Mouse (Mus musculus) limb, embryonic 11.5 days (tissue): Measurements from ENCODE around the gene Stk39. TPM values are rescaled to one million over a fixed set of nuclear protein-coding genes. Genes with fewer than 3 reads are reported as not detected.

Experiments
- ATAC-seq: fragments of 200-750 bp; cut with Nextera tagmentation; 2 replicates; pipeline ENCODE4 v1.8.0; 2017; ENCODE audit warnings: low read depth; ENCODE audit not compliant: insufficient number of reproducible peaks, low FRiP score, low TSS enrichment
- DNase-seq: peaks from one replicate; pipeline ENCODE4 v3.0.0-alpha.2; 2015; ENCODE audit warnings: low spot score
- H3K27ac ChIP-seq: fragments of 300-500 bp; sonication (generic); replicated peaks from 2 replicates; pipeline ENCODE4 v1.5.1; 2014; ENCODE audit warnings: low read depth, mild to moderate bottlenecking, low read length
- H3K27me3 ChIP-seq: fragments of 300-500 bp; sonication (generic); 2 replicates; pipeline ENCODE4 v1.6.1; 2014; ENCODE audit warnings: mild to moderate bottlenecking, low read length, mixed read lengths; ENCODE audit not compliant: control insufficient read depth, insufficient read depth
- H3K36me3 ChIP-seq: fragments of 300-500 bp; sonication (generic); 2 replicates; pipeline ENCODE4 v1.6.1; 2014; ENCODE audit warnings: mild to moderate bottlenecking, low read length, moderate library complexity, mixed read lengths; ENCODE audit not compliant: control insufficient read depth, insufficient read depth
- H3K4me1 ChIP-seq: fragments of 300-500 bp; sonication (generic); 2 replicates; pipeline ENCODE4 v1.6.1; 2014; ENCODE audit warnings: low read length, mixed read lengths; ENCODE audit not compliant: control insufficient read depth, insufficient read depth
- H3K4me2 ChIP-seq: fragments of 300-500 bp; sonication (generic); 2 replicates; pipeline ENCODE4 v1.6.1; 2014; ENCODE audit warnings: low read depth, mild to moderate bottlenecking, moderate library complexity; ENCODE audit not compliant: severe bottlenecking
- H3K4me3 ChIP-seq: fragments of 300-500 bp; sonication (generic); 2 replicates; pipeline ENCODE4 v1.5.1; 2014; ENCODE audit warnings: low read depth, low read length
- H3K9ac ChIP-seq: fragments of 300-500 bp; sonication (generic); 2 replicates; pipeline ENCODE4 v1.6.1; 2014; ENCODE audit warnings: mild to moderate bottlenecking, low read length
- H3K9me3 ChIP-seq: fragments of 300-500 bp; sonication (generic); 2 replicates; pipeline ENCODE4 v1.6.1; 2016; ENCODE audit warnings: low read length; ENCODE audit not compliant: control insufficient read depth
- WGBS: fragments of 180-500 bp; shearing (Covaris S2); extraction: QIAGEN DNeasy Blood & Tissue Kit; methylation state at CpG from one replicate; pipeline ENCODE4 v1.1.7; 2014; 5-methylcytosine and 5-hydroxymethylcytosine counted together
- polyA plus RNA-seq: library from polyadenylated mRNA; unstranded; fragments of >200 nt; fragmentation: Nextera tagmentation; extraction: Ambion mirVana; gene quantifications from 2 replicates; pipeline ENCODE4 v1.2.1, GENCODE M21; 2014

Stk39 gene
- polyA plus RNA-seq, 1 experiment from 2014 or later: 22.3 TPM

DNA sequence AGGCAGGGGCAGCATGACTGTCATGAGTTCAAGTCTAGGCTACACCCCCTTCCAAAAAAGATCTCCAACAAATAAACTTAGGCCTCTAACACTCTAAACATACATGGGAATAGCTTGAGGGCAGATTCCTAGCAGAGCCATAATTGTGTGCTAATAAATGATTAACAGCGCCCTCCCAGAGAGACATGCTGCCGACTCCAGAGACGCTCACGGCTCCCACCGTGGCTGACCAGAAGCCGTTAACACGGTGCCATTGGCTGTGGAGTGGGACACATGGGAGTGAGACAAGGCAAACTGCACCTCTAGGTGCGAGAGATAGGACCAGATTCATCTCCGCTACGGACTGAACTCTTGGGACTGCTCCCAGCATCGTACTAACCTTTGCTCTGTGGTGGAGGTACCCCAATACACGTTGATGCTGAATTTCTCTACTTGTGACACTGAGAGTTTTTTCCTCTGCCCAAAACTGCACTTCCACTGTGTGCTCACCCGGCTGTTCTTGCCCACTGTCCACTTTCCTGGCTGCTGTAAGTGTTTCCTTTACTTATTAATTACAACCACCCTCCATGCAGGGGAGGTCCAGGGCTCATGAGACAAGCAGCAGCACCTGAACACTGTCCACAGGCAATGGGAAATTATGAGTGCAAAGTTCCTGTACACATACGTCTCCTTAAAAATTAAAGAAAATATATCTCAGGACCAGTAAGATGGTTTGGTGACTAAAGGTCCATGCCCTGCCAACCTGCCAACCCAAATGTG is 84.1 kb downstream of the Stk39 start:
- Histone ChIP-seq H3K4me3 (no peak overlapping the region), H3K9ac (no peak overlapping the region), H3K27me3 (no peaks in the 10 kb centered on the region), H3K9me3 (no peaks in the 10 kb centered on the region), H3K36me3 (no peaks in the 10 kb centered on the region), H3K27ac (no peak overlapping the region), H3K4me1 (no peaks in the 10 kb centered on the region), H3K4me2 (no peak overlapping the region)
- DNase-seq (no peak), ATAC-seq (no peak)
- WGBS: 69% methylated on average over 14 of the region's 14 CpGs

DNA sequence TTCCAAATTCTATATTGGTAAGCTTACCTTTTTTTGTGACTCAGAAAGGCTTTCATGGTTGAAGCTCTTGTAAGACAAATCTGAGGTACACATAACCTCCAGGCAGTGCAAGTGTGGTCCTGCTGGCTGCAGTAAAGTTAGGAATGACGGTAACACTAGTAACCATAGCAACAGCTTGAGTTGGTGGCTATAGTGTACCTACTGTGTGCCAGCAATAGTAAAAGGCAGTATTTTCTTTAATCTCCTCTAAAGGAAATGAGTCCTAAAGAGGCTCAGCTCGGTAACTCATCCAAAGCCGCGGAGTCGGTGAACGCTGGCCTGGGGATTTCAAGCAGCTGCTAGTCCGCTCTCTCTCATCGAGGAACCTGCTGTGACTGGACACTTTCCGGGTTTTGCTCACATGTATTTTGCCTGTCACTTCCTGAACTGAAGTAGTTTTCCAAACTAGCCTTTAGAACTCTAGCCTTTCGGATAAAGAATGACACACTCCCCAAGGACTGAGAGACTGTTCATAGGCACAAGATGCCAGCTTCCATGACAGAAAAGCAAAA is 85.7 kb downstream of the Stk39 start:
- WGBS: 77% methylated on average over 10 of the region's 10 CpGs
- ATAC-seq: no peak
- no peak for DNase-seq

DNA sequence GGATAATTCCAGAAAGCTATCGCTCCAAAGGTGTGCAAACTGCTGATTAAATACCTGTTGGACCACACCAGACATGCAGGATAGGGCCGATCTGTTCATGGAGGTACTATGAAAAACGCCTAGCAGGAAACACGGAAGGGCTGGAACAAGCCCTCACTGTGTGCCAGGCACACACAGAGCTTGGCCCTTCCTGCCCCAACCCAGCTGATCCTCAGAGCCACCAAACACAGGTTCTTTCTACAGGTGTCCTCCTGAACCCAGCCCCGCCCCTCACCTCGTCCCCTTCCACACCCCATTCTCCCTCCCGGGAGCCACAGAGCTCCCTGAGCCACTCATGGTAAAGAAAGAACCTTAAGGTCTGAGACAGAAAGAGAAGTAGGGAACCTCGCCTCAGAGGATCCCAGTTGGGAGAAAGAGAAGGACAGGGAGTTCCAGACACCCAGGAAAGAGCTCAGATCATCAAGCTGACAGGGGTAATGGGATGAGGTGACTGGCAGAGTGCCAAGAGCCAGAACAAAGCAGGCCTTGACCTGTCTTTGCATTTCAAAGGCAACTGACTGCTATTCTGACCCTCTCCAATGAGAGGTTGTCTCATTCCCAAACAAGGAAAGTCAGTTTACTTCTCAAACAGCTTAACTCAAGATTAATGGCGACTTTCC is 86.3 kb downstream of the Stk39 start:
- ATAC-seq: no peak
- Histone ChIP-seq H3K4me1 (peaks cover 7% of the 10 kb centered on the region; the same call in 1 of the 2 replicates), H3K4me2 (no peak overlapping the region), H3K9me3 (no peaks in the 10 kb centered on the region), H3K4me3 (no peak overlapping the region), H3K27me3 (no peaks in the 10 kb centered on the region), H3K9ac (no peak overlapping the region), H3K27ac (no peak overlapping the region), H3K36me3 (no peaks in the 10 kb centered on the region)
- 78% methylated on average over 9 of the region's 9 CpGs for WGBS
- DNase-seq: no peak

More for the DNA sequence above, 85.7 kb downstream of the Stk39 start:
- Histone ChIP-seq H3K4me3 (no peak overlapping the region), H3K27ac (no peak overlapping the region), H3K36me3 (no peaks in the 10 kb centered on the region), H3K9ac (no peak overlapping the region), H3K27me3 (no peaks in the 10 kb centered on the region), H3K4me2 (no peak overlapping the region), H3K4me1 (peaks cover 7% of the 10 kb centered on the region; the same call in 1 of the 2 replicates), H3K9me3 (no peaks in the 10 kb centered on the region)

DNA sequence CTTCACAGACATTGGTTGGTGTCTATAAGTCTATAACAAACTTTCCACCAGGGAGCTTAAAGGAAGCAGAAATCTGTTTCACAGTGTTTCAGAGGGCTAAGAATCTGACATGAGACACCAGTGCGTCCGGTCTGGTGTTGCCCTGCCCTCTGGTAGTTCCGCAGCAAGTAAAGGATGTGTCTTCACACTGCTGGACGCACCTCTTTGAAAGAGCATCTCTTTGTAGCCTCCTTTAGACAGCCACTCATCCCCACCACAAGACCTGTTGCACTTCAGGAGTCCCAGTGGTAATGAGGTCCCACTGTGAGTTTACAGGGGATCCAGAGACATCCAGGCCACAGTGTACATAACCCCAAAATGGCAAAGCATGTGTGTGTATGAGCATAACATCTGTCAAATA is 88.1 kb downstream of the Stk39 start:
- ATAC-seq: no peak
- Histone ChIP-seq H3K36me3 (no peaks in the 10 kb centered on the region), H3K9me3 (no peaks in the 10 kb centered on the region), H3K27me3 (no peaks in the 10 kb centered on the region), H3K9ac (no peak overlapping the region), H3K4me2 (no peak overlapping the region), H3K4me1 (peaks cover 7% of the 10 kb centered on the region; the same call in 1 of the 2 replicates), H3K4me3 (no peak overlapping the region), H3K27ac (no peak overlapping the region)
- WGBS: 86% methylated on average over 4 of the region's 4 CpGs
- DNase-seq: no peak

DNA sequence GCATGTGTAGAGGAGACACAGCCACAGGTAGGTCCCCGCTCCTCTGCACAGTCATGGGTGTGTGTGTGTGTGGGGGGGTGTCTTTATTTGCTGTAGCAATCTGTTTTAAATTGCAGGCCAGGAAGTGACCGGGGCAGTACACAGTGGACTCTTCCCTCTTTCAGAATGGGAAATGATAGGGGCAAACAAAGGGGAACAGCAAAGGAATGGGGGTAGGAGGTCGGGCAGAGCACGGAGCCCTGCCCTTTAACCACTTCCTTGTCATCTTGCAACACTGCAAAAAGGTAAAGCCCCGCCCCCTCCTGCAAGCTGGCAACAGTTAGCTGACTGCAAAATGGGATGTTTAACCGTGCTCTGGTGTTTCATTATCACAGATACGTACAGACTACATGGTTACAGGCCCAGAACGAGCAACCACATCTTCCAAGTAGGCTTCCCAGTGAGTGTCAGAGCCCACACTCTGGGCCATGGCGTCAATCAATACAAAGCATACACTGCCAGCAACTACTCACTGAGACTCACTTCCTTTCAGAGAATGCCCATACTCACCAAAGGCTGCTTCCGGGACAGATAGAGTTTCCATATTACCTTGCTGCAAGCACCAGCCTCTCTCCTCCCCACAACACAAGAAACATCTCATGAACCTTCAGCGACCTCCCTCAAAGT is 89.5 kb downstream of the Stk39 start:
- Histone ChIP-seq H3K4me1 (peaks cover 7% of the 10 kb centered on the region; the same call in 1 of the 2 replicates), H3K4me3 (no peak overlapping the region), H3K27ac (no peak overlapping the region), H3K9me3 (no peaks in the 10 kb centered on the region), H3K27me3 (no peaks in the 10 kb centered on the region), H3K4me2 (no peak overlapping the region), H3K9ac (no peak overlapping the region), H3K36me3 (no peaks in the 10 kb centered on the region)
- 50% methylated on average over 11 of the region's 11 CpGs for WGBS
- no peak for ATAC-seq
- no peak for DNase-seq

DNA sequence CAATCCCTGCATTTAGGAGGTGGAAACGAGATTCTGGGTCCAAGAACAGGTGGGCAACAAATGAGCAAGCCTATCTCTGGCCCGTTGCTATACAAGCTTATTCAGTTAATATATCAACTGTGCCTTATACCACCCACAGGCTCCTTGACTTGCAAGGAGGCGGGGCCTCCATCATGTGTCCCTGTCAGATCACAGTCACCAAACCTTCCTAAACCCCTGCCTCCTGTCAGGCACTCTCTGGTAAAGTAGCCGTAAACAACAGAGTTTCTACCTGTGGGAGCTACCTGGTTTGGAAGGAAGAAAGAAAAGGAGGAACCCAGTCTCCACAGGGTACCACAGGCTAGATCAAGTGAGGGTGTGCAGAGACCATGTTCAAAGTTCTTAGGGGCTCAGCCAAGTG is 90.2 kb downstream of the Stk39 start:
- WGBS: 75% methylated on average over 4 of the region's 4 CpGs
- Histone ChIP-seq H3K27ac (no peak overlapping the region), H3K4me3 (no peak overlapping the region), H3K9ac (no peak overlapping the region), H3K9me3 (no peaks in the 10 kb centered on the region), H3K4me2 (no peak overlapping the region), H3K4me1 (peaks cover 7% of the 10 kb centered on the region; the same call in 1 of the 2 replicates), H3K27me3 (no peaks in the 10 kb centered on the region), H3K36me3 (no peaks in the 10 kb centered on the region)
- ATAC-seq: no peak
- no peak for DNase-seq

DNA sequence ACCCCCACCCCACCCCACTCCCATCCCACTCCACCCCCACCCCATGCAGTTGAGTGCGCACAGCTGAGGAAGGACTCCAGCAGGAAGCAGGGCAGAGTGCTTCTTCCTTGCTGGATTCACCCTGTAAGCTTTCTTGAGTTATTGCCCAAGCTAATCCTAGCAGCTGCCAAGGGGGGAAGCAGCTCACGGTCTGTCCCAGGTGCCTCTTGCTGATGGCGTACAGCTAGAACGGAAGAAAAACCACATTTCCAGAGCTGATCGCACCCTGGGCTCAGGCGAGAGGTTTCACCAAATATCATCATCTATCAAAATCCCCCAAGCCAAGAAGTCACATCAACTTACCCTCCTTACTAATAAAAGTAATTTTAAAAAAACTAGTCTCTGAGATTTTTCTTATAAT is 90.9 kb downstream of the Stk39 start:
- no peak overlapping the region for H3K4me3 ChIP-seq
- no peaks in the 10 kb centered on the region for H3K9me3 ChIP-seq
- H3K27me3 ChIP-seq: no peaks in the 10 kb centered on the region
- no peak overlapping the region for H3K27ac ChIP-seq
- WGBS: 53% methylated on average over 6 of the region's 6 CpGs
- DNase-seq (no peak), ATAC-seq (no peak)
- no peaks in the 10 kb centered on the region for H3K36me3 ChIP-seq
- no peak overlapping the region for H3K9ac ChIP-seq
- no peak overlapping the region for H3K4me2 ChIP-seq
- peaks cover 7% of the 10 kb centered on the region; the same call in 1 of the 2 replicates for H3K4me1 ChIP-seq

DNA sequence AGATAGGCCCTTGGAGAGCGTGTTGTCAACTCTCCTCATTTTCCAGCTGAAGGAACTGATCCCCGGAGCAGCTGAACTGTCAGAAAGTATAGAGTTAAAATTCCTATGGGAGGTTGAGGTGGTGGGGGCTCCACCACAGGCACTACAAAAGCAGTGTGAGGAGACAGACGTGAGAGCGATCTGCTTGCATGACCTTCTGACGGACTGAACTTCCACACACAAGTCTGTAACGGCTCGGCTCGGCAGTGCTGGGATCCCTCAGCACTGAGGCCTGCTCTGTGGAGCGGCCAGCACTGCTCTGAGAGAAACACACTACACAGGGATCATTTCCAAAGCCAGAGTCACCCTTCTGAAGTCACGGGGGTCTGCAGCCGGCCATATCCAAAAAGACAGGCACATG is 92.4 kb downstream of the Stk39 start:
- WGBS: 67% methylated on average over 11 of the region's 11 CpGs
- no peaks in the 10 kb centered on the region for H3K27me3 ChIP-seq
- H3K27ac ChIP-seq: no peak overlapping the region
- H3K9me3 ChIP-seq: no peaks in the 10 kb centered on the region
- no peak overlapping the region for H3K4me2 ChIP-seq
- H3K9ac ChIP-seq: no peak overlapping the region
- no peak overlapping the region for H3K4me3 ChIP-seq
- no peaks in the 10 kb centered on the region for H3K36me3 ChIP-seq
- DNase-seq (no peak), ATAC-seq (no peak)
- H3K4me1 ChIP-seq: peaks cover 7% of the 10 kb centered on the region; the same call in 1 of the 2 replicates
